Mouse (Mus musculus) T-cell, adult 66 days (primary cell): ENCODE data around the gene Btn1a1. TPM values are rescaled to one million over a fixed set of nuclear protein-coding genes. Genes with fewer than 3 reads are reported as not detected.

Experiments
- total RNA-seq, 2 experiments: library from RNA; stranded (reverse); gene quantifications; 3 replicates in 1 of 2; 4 replicates in 1 of 2; pipeline ENCODE4 v1.2.4; 2023

Gene Btn1a1
- total RNA-seq = not detected

GRCm38 (mm10) chr13:23465600-23466109 lies at the start of gene Btn1a1:
Gene Btn1a1 (minus strand): TSS chr13:23465901.

GRCm38 (mm10) chr13:23488400-23489322 lies 23.0 kb upstream of the Btn1a1 start, which contains the start of gene Btn2a2:
Gene Btn2a2 (minus strand): TSS chr13:23488857.

GRCm38 (mm10) chr13:23423286-23424051 lies 42.2 kb downstream of the Btn1a1 start, which contains the start of gene Abt1:
Gene Abt1 (minus strand): TSS chr13:23423866.

Other genes starting within 250 kb of the Btn1a1 start
- not detected for gene Vmn1r222, start 230.0 kb downstream of the Btn1a1 start, total RNA-seq
- gene Vmn1r223, start 218.8 kb downstream of the Btn1a1 start, total RNA-seq = not detected
- 10 to 100 TPM; 20.0 to 22.2 TPM for gene Zfp322a, start 96.7 kb downstream of the Btn1a1 start, total RNA-seq
- 10 to 100 TPM; 19.1 to 21.9 TPM for gene Abt1, start 42.0 kb downstream of the Btn1a1 start, total RNA-seq
- gene Btn2a2, start 23.0 kb upstream of the Btn1a1 start, total RNA-seq = not detected
- gene Hist1h4h, start 65.1 kb upstream of the Btn1a1 start, total RNA-seq = 100 to 1,000 TPM; 263 to 347 TPM
- 10 to 100 TPM; 25.3 to 89.5 TPM for gene Hist1h2af, start 68.0 kb upstream of the Btn1a1 start, total RNA-seq
- gene Hist1h3g, start 69.5 kb upstream of the Btn1a1 start, total RNA-seq = 10 to 100 TPM; 15.6 to 26.1 TPM
- gene Hist1h2bh, start 77.5 kb upstream of the Btn1a1 start, total RNA-seq = 10 to 100 TPM in 1 of 2 experiments, 1 to 10 TPM in 1; 7.0 to 13.4 TPM
- 10 to 100 TPM; 62.8 to 92.1 TPM for gene Hist1h3f, start 78.2 kb upstream of the Btn1a1 start, total RNA-seq
- gene Hist1h4f, start 85.7 kb upstream of the Btn1a1 start, total RNA-seq = 100 to 1,000 TPM in 1 of 2 experiments, 10 to 100 TPM in 1; 83.0 to 211 TPM
- 10 to 100 TPM in 1 of 2 experiments, 1 to 10 TPM in 1; 7.2 to 15.8 TPM for gene Hist1h1d, start 87.4 kb upstream of the Btn1a1 start, total RNA-seq
- gene Hist1h3e, start 96.5 kb upstream of the Btn1a1 start, total RNA-seq = 100 to 1,000 TPM; 113 to 162 TPM
- 10 to 100 TPM; 10.2 to 27.9 TPM for gene Hist1h2ae, start 105.3 kb upstream of the Btn1a1 start, total RNA-seq
- gene Hist1h2bg, start 105.5 kb upstream of the Btn1a1 start, total RNA-seq = 100 to 1,000 TPM; 171 to 249 TPM
- 100 to 1,000 TPM in 1 of 2 experiments, 10 to 100 TPM in 1; 79.7 to 145 TPM for gene Hist1h2bf, start 108.3 kb upstream of the Btn1a1 start, total RNA-seq
- gene Hist1h2ad, start 108.5 kb upstream of the Btn1a1 start, total RNA-seq = 1 to 10 TPM in 1 of 2 experiments, not detected in 1; 10.0 TPM
- gene Hist1h3d, start 109.9 kb upstream of the Btn1a1 start, total RNA-seq = 10 to 100 TPM in 1 of 2 experiments, 1 to 10 TPM in 1; 4.9 to 12.6 TPM
- 100 to 1,000 TPM; 122 to 174 TPM for gene Hist1h4d, start 115.7 kb upstream of the Btn1a1 start, total RNA-seq
- gene Hist1h2be, start 155.2 kb upstream of the Btn1a1 start, total RNA-seq = 10 to 100 TPM; 16.7 to 27.0 TPM
- 100 to 1,000 TPM; 103 to 169 TPM for gene Hist1h1e, start 156.7 kb upstream of the Btn1a1 start, total RNA-seq
- gene Hist1h2ac, start 218.0 kb upstream of the Btn1a1 start, total RNA-seq = 10 to 100 TPM; 10.3 to 12.2 TPM
- 10 to 100 TPM in 1 of 2 experiments, 1 to 10 TPM in 1; 8.2 to 15.2 TPM for gene Hist1h2bc, start 218.3 kb upstream of the Btn1a1 start, total RNA-seq
- gene Hist1h1t, start 229.9 kb upstream of the Btn1a1 start, total RNA-seq = not detected
- 100 to 1,000 TPM; 113 to 135 TPM for gene Hist1h4c, start 232.6 kb upstream of the Btn1a1 start, total RNA-seq
- 1 to 10 TPM; 1.4 to 2.5 TPM for gene Hfe, start 245.0 kb upstream of the Btn1a1 start, total RNA-seq